Mouse (Mus musculus) hindbrain, embryonic 11.5 days (tissue): ENCODE measurements around the gene Smarcd2. TPM values are rescaled to one million over a fixed set of nuclear protein-coding genes. Genes with fewer than 3 reads are reported as not detected.
A peak's percentile ranks its signal among the peaks of the same experiment; 100 is the strongest.

Source experiments
- ATAC-seq: fragments of 200-750 bp; cut with Nextera tagmentation; 2 replicates; pipeline ENCODE4 v1.8.0; 2017; ENCODE audit warnings: mild to moderate bottlenecking, moderate TSS enrichment, moderate library complexity; ENCODE audit not compliant: low FRiP score
- DNase-seq: peaks from one replicate; pipeline ENCODE4 v3.0.0-alpha.2; 2015; ENCODE audit warnings: low spot score
- H3K27ac ChIP-seq: fragments of 300-500 bp; sonication (generic); 2 replicates; pipeline ENCODE4 v1.5.1; 2014; ENCODE audit warnings: mild to moderate bottlenecking, low read depth, low read length
- H3K27me3 ChIP-seq: fragments of 300-500 bp; sonication (generic); 2 replicates; pipeline ENCODE4 v1.6.1; 2014; ENCODE audit warnings: mild to moderate bottlenecking, low read length, moderate library complexity, mixed read lengths; ENCODE audit not compliant: control insufficient read depth, insufficient read depth
- H3K36me3 ChIP-seq: fragments of 300-500 bp; sonication (generic); 2 replicates; pipeline ENCODE4 v1.6.1; 2014; ENCODE audit warnings: mild to moderate bottlenecking, low read length, moderate library complexity, mixed read lengths; ENCODE audit not compliant: control insufficient read depth, insufficient read depth
- H3K4me1 ChIP-seq: fragments of 300-500 bp; sonication (generic); replicated peaks from 2 replicates; pipeline ENCODE4 v1.6.1; 2014; ENCODE audit warnings: low read length, mixed read lengths; ENCODE audit not compliant: control insufficient read depth, insufficient read depth
- H3K4me2 ChIP-seq: fragments of 300-500 bp; sonication (generic); replicated peaks from 2 replicates; pipeline ENCODE4 v1.6.1; 2014; ENCODE audit warnings: mild to moderate bottlenecking, low read depth, low read length
- H3K4me3 ChIP-seq: fragments of 300-500 bp; sonication (generic); 2 replicates; pipeline ENCODE4 v1.5.1; 2014; ENCODE audit warnings: low read depth, low read length
- H3K9ac ChIP-seq: fragments of 300-500 bp; sonication (generic); 2 replicates; pipeline ENCODE4 v1.6.1; 2014; ENCODE audit warnings: low read depth, low read length
- H3K9me3 ChIP-seq: fragments of 300-500 bp; sonication (generic); 2 replicates; pipeline ENCODE4 v1.6.1; 2016; ENCODE audit warnings: low read length; ENCODE audit not compliant: control insufficient read depth
- WGBS: fragments of 180-500 bp; shearing (Covaris S2); extraction: QIAGEN DNeasy Blood & Tissue Kit; methylation state at CpG from one replicate; pipeline ENCODE4 v1.1.7; 2014; 5-methylcytosine and 5-hydroxymethylcytosine counted together
- polyA plus RNA-seq: library from polyadenylated mRNA; unstranded; fragments of >200 nt; fragmentation: Nextera tagmentation; extraction: Ambion mirVana; gene quantifications from 2 replicates; pipeline ENCODE4 v1.2.1, GENCODE M21; 2014

The Smarcd2 gene
- polyA plus RNA-seq, 1 experiment from 2014 or later = 31.6 TPM

- no peaks in the 10 kb centered on the region for H3K9me3 ChIP-seq
- H3K27me3 ChIP-seq = no peaks in the 10 kb centered on the region
- peak overlapping the region; percentile 46 for H3K4me2 ChIP-seq
- 23% methylated on average over 16 of the region's 16 CpGs for WGBS
- DNase-seq = no peak
- peak overlapping the region; percentile 49; the same call in 1 of the 2 replicates for H3K9ac ChIP-seq
- H3K27ac ChIP-seq = peak overlapping the region; percentile 92
- H3K36me3 ChIP-seq = no peaks in the 10 kb centered on the region
- peak overlapping the region; percentile 99 for H3K4me3 ChIP-seq
- peaks cover 17% of the 10 kb centered on the region for H3K4me1 ChIP-seq
- peak; percentile 26 for ATAC-seq
Observed at GRCm38 (mm10) chr11:106273311-106273684, 526 bp upstream of the Smarcd2 start.

GRCm38 (mm10) chr11:106271794-106272643 is 753 bp downstream of the Smarcd2 start:
- ATAC-seq = no peak; the same call in 1 of the 2 replicates
- no peaks in the 10 kb centered on the region for H3K27me3 ChIP-seq
- H3K36me3 ChIP-seq = no peaks in the 10 kb centered on the region
- H3K4me1 ChIP-seq = peaks cover 20% of the 10 kb centered on the region
- H3K4me2 ChIP-seq = peak overlapping the region; percentile 77
- peak; percentile 58 for DNase-seq
- peak overlapping the region; percentile 97 for H3K9ac ChIP-seq
- peak overlapping the region; percentile 99 for H3K4me3 ChIP-seq
- no peaks in the 10 kb centered on the region for H3K9me3 ChIP-seq
- WGBS = 3% methylated on average over 40 of the region's 41 CpGs
- peak overlapping the region; percentile 92 for H3K27ac ChIP-seq

- ATAC-seq (no peak), DNase-seq (no peak)
- Histone ChIP-seq H3K4me3 (peak overlapping the region; percentile 99), H3K9me3 (no peaks in the 10 kb centered on the region), H3K9ac (peak overlapping the region; percentile 97), H3K4me1 (peaks cover 20% of the 10 kb centered on the region), H3K36me3 (0 out of 2 replicates have a peak, but pooled peaks cover 4% of the 10 kb centered on the region), H3K4me2 (peak overlapping the region; percentile 77), H3K27me3 (no peaks in the 10 kb centered on the region), H3K27ac (no peak overlapping the region)
- 40% methylated on average over 5 of the region's 5 CpGs for WGBS
Observed at GRCm38 (mm10) chr11:106271131-106271793, 1.5 kb downstream of the Smarcd2 start.

DNA sequence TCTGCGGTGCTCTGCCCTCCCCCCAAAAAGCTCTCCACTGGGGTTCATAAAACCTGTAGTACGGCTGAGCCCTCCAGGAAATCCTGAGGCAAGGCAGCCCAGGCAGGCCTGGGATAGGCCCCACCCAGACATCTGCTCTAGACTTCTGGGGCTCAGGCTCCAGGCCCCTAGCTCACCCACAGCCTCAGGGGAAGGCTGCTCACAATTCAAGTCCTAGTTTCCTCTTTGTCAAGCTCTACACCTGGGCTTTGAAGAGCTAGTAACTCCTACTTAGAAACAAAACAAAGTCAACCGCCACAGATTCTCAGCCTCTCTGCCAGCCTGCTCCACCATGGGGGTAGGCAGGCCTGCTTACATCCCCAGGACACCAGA is 3.7 kb downstream of the Smarcd2 start:
- Histone ChIP-seq H3K9ac (no peak overlapping the region), H3K4me1 (peaks cover 20% of the 10 kb centered on the region), H3K4me2 (0 out of 2 replicates have a peak overlapping the region, but pooled peaks have one; percentile 8), H3K9me3 (no peaks in the 10 kb centered on the region), H3K4me3 (no peak overlapping the region), H3K27me3 (no peaks in the 10 kb centered on the region), H3K36me3 (peaks cover 14% of the 10 kb centered on the region), H3K27ac (peak overlapping the region; percentile 85)
- ATAC-seq (no peak), DNase-seq (no peak)
- whole genome bisulfite sequencing = 60% methylated on average over 3 of the region's 3 CpGs

DNA sequence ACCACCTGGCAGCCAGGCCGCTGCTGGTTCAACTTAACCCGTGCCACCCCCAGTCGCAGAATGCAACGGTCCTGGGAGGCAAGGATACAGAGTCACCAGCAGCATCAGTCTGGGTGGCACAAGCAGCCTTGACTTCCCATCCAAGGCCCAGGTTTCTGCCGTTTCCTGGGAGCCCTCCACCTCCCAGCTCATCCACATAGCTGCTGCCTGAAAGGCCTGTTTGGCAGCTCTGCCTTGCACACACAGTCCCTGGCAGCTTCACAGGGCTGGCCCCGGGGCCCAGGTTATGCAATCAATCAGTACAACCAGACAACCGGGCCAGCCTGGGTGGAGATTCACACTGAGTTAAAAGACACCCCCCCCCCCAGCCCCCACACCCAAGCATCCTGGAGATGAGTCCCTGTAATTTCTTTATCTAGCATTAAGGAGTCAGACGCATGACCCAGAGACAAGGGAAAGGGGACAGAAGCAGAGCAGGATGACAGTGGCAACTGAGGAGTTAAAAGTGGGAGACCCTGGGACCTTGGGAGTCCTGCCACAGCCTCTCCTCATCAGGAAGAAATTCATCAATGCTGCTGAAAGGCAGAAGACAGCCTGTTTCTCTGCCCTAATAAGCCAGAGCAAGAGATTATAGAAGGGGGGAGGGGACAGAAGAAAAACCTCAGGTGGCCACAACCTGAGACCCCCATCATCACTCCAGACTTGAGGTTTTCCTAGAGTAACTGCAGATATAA is 4.3 kb downstream of the Smarcd2 start:
- Histone ChIP-seq H3K9me3 (no peaks in the 10 kb centered on the region), H3K4me3 (no peak overlapping the region), H3K4me1 (peaks cover 20% of the 10 kb centered on the region), H3K27me3 (no peaks in the 10 kb centered on the region), H3K27ac (peak overlapping the region; percentile 85), H3K9ac (peak overlapping the region; percentile 24; the same call in 1 of the 2 replicates), H3K4me2 (peak overlapping the region; percentile 25; the same call in 1 of the 2 replicates), H3K36me3 (peaks cover 19% of the 10 kb centered on the region)
- WGBS = 54% methylated on average over 8 of the region's 8 CpGs
- DNase-seq (peak; percentile 48), ATAC-seq (no peak)

GRCm38 (mm10) chr11:106267871-106268270 is 4.9 kb downstream of the Smarcd2 start:
- H3K36me3 ChIP-seq = peaks cover 23% of the 10 kb centered on the region

DNA sequence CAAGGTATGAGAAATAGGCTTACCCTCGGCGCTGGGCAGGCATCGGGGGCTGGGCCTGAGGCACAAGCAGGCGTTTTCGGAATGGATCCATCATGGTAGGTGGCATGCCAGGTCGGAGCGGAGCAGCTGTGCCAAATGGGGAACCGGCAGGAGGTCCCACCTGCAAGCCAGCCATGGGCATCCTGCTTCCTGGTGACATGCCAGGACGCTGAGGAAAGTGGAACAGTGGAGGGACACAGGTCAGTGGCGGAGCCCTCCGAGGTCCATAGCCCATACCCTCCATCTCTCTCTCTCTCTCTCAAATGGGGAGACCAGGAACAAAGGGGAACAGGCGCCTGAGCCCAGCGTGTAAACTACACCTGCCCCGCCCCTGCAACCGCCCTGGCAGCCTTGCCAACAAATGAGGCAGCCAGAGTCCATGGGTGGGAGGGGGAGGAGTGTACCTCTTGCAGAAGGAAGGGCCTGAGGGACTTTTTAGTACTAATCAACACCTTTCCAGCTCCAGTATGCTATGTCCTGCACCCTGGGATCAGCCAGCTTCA is 5.4 kb downstream of the Smarcd2 start:
- 67% methylated on average over 15 of the region's 15 CpGs for WGBS

More at GRCm38 (mm10) chr11:106267871-106268270, 4.9 kb downstream of the Smarcd2 start:
- Histone ChIP-seq H3K4me1 (peaks cover 20% of the 10 kb centered on the region), H3K4me3 (no peak overlapping the region), H3K9me3 (no peaks in the 10 kb centered on the region), H3K27ac (peak overlapping the region; percentile 85), H3K4me2 (no peak overlapping the region), H3K9ac (peak overlapping the region; percentile 24; the same call in 1 of the 2 replicates), H3K27me3 (no peaks in the 10 kb centered on the region)
- DNase-seq = no peak
- 54% methylated on average over 5 of the region's 5 CpGs for WGBS
- ATAC-seq = no peak

GRCm38 (mm10) chr11:106266431-106266830 is 6.3 kb downstream of the Smarcd2 start:
- no peaks in the 10 kb centered on the region for H3K9me3 ChIP-seq
- H3K36me3 ChIP-seq = peaks cover 30% of the 10 kb centered on the region

More for the DNA sequence above, 5.4 kb downstream of the Smarcd2 start:
- Histone ChIP-seq H3K9ac (no peak overlapping the region), H3K27me3 (no peaks in the 10 kb centered on the region), H3K9me3 (no peaks in the 10 kb centered on the region), H3K4me2 (no peak overlapping the region), H3K27ac (peak overlapping the region; percentile 85), H3K36me3 (peaks cover 23% of the 10 kb centered on the region), H3K4me3 (no peak overlapping the region), H3K4me1 (peaks cover 20% of the 10 kb centered on the region)
- no peak for DNase-seq
- ATAC-seq = no peak

More at GRCm38 (mm10) chr11:106266431-106266830, 6.3 kb downstream of the Smarcd2 start:
- ATAC-seq = no peak
- Histone ChIP-seq H3K27ac (no peak overlapping the region), H3K4me1 (peaks cover 18% of the 10 kb centered on the region), H3K4me2 (no peak overlapping the region), H3K27me3 (no peaks in the 10 kb centered on the region), H3K4me3 (no peak overlapping the region), H3K9ac (no peak overlapping the region)
- DNase-seq = no peak
- WGBS = 92% methylated on average over 10 of the region's 10 CpGs
